ENCODE assay signal across 8 mouse cellular contexts in the genomic region with DNA sequence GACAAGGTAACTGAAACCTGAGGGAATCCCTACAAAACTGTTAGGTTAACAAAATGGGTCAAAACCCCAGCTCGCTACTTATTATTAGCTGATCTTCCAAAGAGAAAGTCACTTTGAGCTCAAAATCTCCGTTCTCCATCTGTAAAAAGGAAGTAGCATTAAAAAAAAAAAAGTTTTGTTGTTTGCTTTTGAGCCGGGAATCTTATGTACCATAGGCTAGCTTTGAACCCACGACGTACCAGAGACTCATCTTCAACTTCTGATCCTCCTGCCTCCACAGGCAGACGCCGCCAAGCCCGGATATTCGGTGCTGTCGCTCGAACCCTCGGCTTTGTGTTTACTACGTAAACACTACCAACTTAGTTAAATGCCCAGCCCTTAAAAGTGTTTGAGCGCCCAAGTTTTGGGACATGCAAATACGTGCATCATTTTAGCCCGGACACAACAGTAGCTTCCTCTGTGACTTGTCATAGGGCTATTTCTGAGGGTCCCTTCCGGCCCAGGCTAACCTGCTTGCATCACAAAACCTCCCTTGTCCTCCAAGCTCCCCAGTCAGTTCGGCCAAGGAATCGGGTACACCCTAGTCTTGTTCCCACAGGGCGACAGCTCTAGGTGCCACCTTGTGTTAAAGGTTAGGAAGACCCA. TPM values are rescaled to one million over a fixed set of nuclear protein-coding genes. Genes with fewer than 3 reads are reported as not detected.
DNase-seq lines count a peak whose midpoint lies in the region; ATAC-seq and TF ChIP-seq lines count a peak whose summit lies in the region.

No protein-coding gene starts in this region.

- H3K27me3 ChIP-seq in hindbrain, embryonic 14.5 days (ENCODE audit: control insufficient read depth, insufficient read depth, low read length), result no peaks in the 10 kb centered on the region
- H3K27me3 ChIP-seq in midbrain, embryonic 15.5 days (replicated peaks), result no peaks in the 10 kb centered on the region

- ATAC-seq in hindbrain, embryonic 14.5 days (ENCODE audit: low FRiP score), result no peak; the same call in 1 of the 2 replicates
- ATAC-seq in midbrain, embryonic 15.5 days (replicated peaks), result no peak

- H3K4me1 ChIP-seq in cortical plate, adult 2 months (ENCODE audit: control insufficient read depth, insufficient read depth, low read length), result no peaks in the 10 kb centered on the region; the same call in 1 of the 2 replicates
- H3K4me1 ChIP-seq in hindbrain, embryonic 14.5 days (replicated peaks; ENCODE audit: control insufficient read depth, insufficient read depth, low read length), result peaks cover 13% of the 10 kb centered on the region
- peaks cover 26% of the 10 kb centered on the region for H3K4me1 ChIP-seq in midbrain, embryonic 15.5 days

- H3K4me2 ChIP-seq in hindbrain, embryonic 14.5 days (replicated peaks), result peak overlapping the region; percentile 55
- peak overlapping the region; percentile 79 for H3K4me2 ChIP-seq in midbrain, embryonic 15.5 days

- peak overlapping the region; percentile 46 for H3K9ac ChIP-seq in hindbrain, embryonic 14.5 days
- H3K9ac ChIP-seq in midbrain, embryonic 15.5 days, result peak overlapping the region; percentile 50

- peak overlapping the region; percentile 62 for H3K27ac ChIP-seq in left cerebral cortex, adult 2 months
- H3K27ac ChIP-seq in cortical plate, adult 2 months (ENCODE audit: insufficient read depth, low read length), result no peak overlapping the region
- H3K27ac ChIP-seq in hindbrain, embryonic 14.5 days, result 0 out of 2 replicates have a peak overlapping the region, but pooled peaks have one; percentile 18
- H3K27ac ChIP-seq in midbrain, embryonic 15.5 days, result peak overlapping the region; percentile 80

- peak overlapping the region; percentile 56 for H3K4me3 ChIP-seq in left cerebral cortex, adult 2 months
- H3K4me3 ChIP-seq in cortical plate, adult 2 months (ENCODE audit: insufficient read depth, low read length), result peak overlapping the region; percentile 39
- peak overlapping the region; percentile 48 for H3K4me3 ChIP-seq in hindbrain, embryonic 14.5 days (replicated peaks; ENCODE audit: low read length)
- peak overlapping the region; percentile 67 for H3K4me3 ChIP-seq in midbrain, embryonic 15.5 days

- peaks cover 10% of the 10 kb centered on the region for H3K36me3 ChIP-seq in hindbrain, embryonic 14.5 days (replicated peaks; ENCODE audit: control insufficient read depth, insufficient read depth)
- 0 out of 2 replicates have a peak, but pooled peaks cover 5% of the 10 kb centered on the region for H3K36me3 ChIP-seq in midbrain, embryonic 15.5 days (replicated peaks)

- DNase-seq in left cerebral cortex, adult 2 months (ENCODE audit: extremely low spot score in 1 of 2, low spot score in 2 of 2), result peak in 1 of 2 experiments; percentile 20
- no peak for DNase-seq in left cerebral cortex, adult 18-20 months (ENCODE audit: low spot score in 2 of 2)
- no peak for DNase-seq in hindbrain, embryonic 14.5 days (ENCODE audit: low spot score)
- no peak for DNase-seq in ovary, postnatal 36 days (ENCODE audit: low spot score)
- DNase-seq in kidney, postnatal 36 days, result no peak
- no peak for DNase-seq in cerebellum, adult 8-10 months

- H3K9me3 ChIP-seq in hindbrain, embryonic 14.5 days (ENCODE audit: control insufficient read depth, low read length), result no peaks in the 10 kb centered on the region
- no peaks in the 10 kb centered on the region for H3K9me3 ChIP-seq in midbrain, embryonic 15.5 days

- WGBS in hindbrain, embryonic 14.5 days, result 5% methylated on average over 20 of the region's 20 CpGs
- 5% methylated on average over 20 of the region's 20 CpGs for WGBS in midbrain, embryonic 15.5 days

- TF ChIP-seq POLR2A in cortical plate, adult 2 months (IDR thresholded peaks at IDR 0.05; ENCODE audit: extremely low read depth, insufficient read depth, low read length), result no peak

- intact Hi-C loops in left cerebral cortex, adult 2 months (cut with DNase I), result loop anchor here (2.0 to 5.0 kb wide), 2 partner anchors 38 to 140 kb away; no protein-coding TSS in a partner anchor

- no peak for TF ChIP-seq CTCF in left cerebral cortex, adult 2 months (IDR thresholded peaks at IDR 0.05)
- no peak for TF ChIP-seq CTCF in cortical plate, adult 2 months (IDR thresholded peaks at IDR 0.05; ENCODE audit: extremely low read depth, insufficient read depth, low read length)

RNA-seq across cellular contexts. Expression of a gene that starts 0.6 kb away (rescaled TPM):
- total RNA-seq in left cerebral cortex, adult 2 months (2021), result 1 to 10 TPM; 8.5 TPM
- 1 to 10 TPM; 9.5 to 9.9 TPM for total RNA-seq in left cerebral cortex, adult 18-20 months (2021)
- polyA plus RNA-seq in cortical plate, adult 2 months (2012; rRNA removed), result 9.5 and 10.1 TPM in 2 replicates
- polyA plus RNA-seq in hindbrain, embryonic 14.5 days (2014; fragmentation: Nextera tagmentation; extraction: Ambion mirVana), result 7.1 and 8.4 TPM in 2 replicates
- polyA plus RNA-seq in midbrain, embryonic 15.5 days (2015; fragmentation: Nextera tagmentation; extraction: Ambion mirVana), result 9.4 and 11.7 TPM in 2 replicates

RNA-seq across cellular contexts. Expression of a gene that starts 0.7 kb away (rescaled TPM):
- 10 to 100 TPM; 31.1 to 32.7 TPM for total RNA-seq in left cerebral cortex, adult 2 months (2021)
- 10 to 100 TPM; 28.7 to 30.3 TPM for total RNA-seq in left cerebral cortex, adult 18-20 months (2021)
- 31.2 and 34.7 TPM in 2 replicates for polyA plus RNA-seq in cortical plate, adult 2 months (2012; rRNA removed)
- 26.2 and 28.5 TPM in 2 replicates for polyA plus RNA-seq in hindbrain, embryonic 14.5 days (2014; fragmentation: Nextera tagmentation; extraction: Ambion mirVana)
- polyA plus RNA-seq in midbrain, embryonic 15.5 days (2015; fragmentation: Nextera tagmentation; extraction: Ambion mirVana), result 33.1 and 34.4 TPM in 2 replicates

RNA-seq across cellular contexts. Expression of a gene that starts 14.4 kb away (rescaled TPM):
- total RNA-seq in left cerebral cortex, adult 2 months (2021), result 1 to 10 TPM; 5.4 to 6.1 TPM
- total RNA-seq in left cerebral cortex, adult 18-20 months (2021), result 1 to 10 TPM; 4.9 to 5.5 TPM
- polyA plus RNA-seq in cortical plate, adult 2 months (2012; rRNA removed), result 7.1 and 7.9 TPM in 2 replicates
- polyA plus RNA-seq in hindbrain, embryonic 14.5 days (2014; fragmentation: Nextera tagmentation; extraction: Ambion mirVana), result 2.1 and 3.1 TPM in 2 replicates
- 2.7 and 2.8 TPM in 2 replicates for polyA plus RNA-seq in midbrain, embryonic 15.5 days (2015; fragmentation: Nextera tagmentation; extraction: Ambion mirVana)

RNA-seq across cellular contexts. Expression of a gene that starts 44.0 kb away (rescaled TPM):
- total RNA-seq in left cerebral cortex, adult 2 months (2021), result 100 to 1,000 TPM; 429 to 479 TPM
- 100 to 1,000 TPM; 512 to 513 TPM for total RNA-seq in left cerebral cortex, adult 18-20 months (2021)
- 914 and 1,009 TPM in 2 replicates for polyA plus RNA-seq in cortical plate, adult 2 months (2012; rRNA removed)
- 1,053 and 1,238 TPM in 2 replicates for polyA plus RNA-seq in hindbrain, embryonic 14.5 days (2014; fragmentation: Nextera tagmentation; extraction: Ambion mirVana)
- polyA plus RNA-seq in midbrain, embryonic 15.5 days (2015; fragmentation: Nextera tagmentation; extraction: Ambion mirVana), result 881 and 890 TPM in 2 replicates
